Mouse (Mus musculus): ENCODE measurements at regions not wholly inside any gene's neighbourhood (a gene's known extent, or its start where the extent isn't known, plus 50 kb on each side); places are given as distances from the start of the nearest gene placed in this dataset.

GRCm38 (mm10) chr2:55228131-55228797 is 207.5 kb upstream of the Kcnj3 start:
- Histone ChIP-seq H3K4me2 (ENCODE audit: insufficient read depth, low read depth, poor library complexity, severe bottlenecking) (no peak overlapping the region), H3K4me1 (ENCODE audit: control insufficient read depth in 1 of 2, insufficient read depth in 2 of 2) (no peaks in the 10 kb centered on the region), H3K9me3 (replicated peaks; ENCODE audit: low read length) (peaks cover 9% of the 10 kb centered on the region), H3K4me3 (replicated peaks in 1 of 3; ENCODE audit: low read depth in 2 of 3, low read length in 2 of 3, poor library complexity in 1 of 3) (no peak overlapping the region), H3K9ac (ENCODE audit: insufficient read depth, low read depth) (no peak overlapping the region), H3K79me2 (replicated peaks; ENCODE audit: control insufficient read depth, extremely low read depth, insufficient read depth, poor library complexity, severe bottlenecking) (no peaks in the 10 kb centered on the region), H3K27ac (ENCODE audit: insufficient read depth, low read depth) (no peak overlapping the region), H3K36me3 (replicated peaks in 1 of 2; ENCODE audit: control insufficient read depth in 1 of 2, insufficient read depth in 1 of 2, low read length in 1 of 2) (no peaks in the 10 kb centered on the region), H3K27me3 (replicated peaks) (no peaks in the 10 kb centered on the region)
- TF ChIP-seq SMC3 (IDR thresholded peaks at IDR 0.05; ENCODE audit: low read depth, low read length) (no peak), POLR2A (IDR thresholded peaks at IDR 0.05; ENCODE audit: low read depth, low read length) (no peak), ZNF384 (IDR thresholded peaks at IDR 0.05; ENCODE audit: low read depth, low read length) (no peak), EP300 (IDR thresholded peaks at IDR 0.05; ENCODE audit: low read length) (no peak)
- dilution Hi-C loops (cut with MboI; ENCODE audit: extremely low pct_ligation_motif_present, extremely low pct_unique_long_range_greater_than_20kb, low sequenced_read_pairs) = no loop called here
- DNase-seq (ENCODE audit: extremely low read depth) = no peak
- in situ Hi-C loops (cut with MboI; ENCODE audit: low pct_ligation_motif_present, low pct_unique_long_range_greater_than_20kb, low sequenced_read_pairs) = no loop called here

- H3K4me1 ChIP-seq (ENCODE audit: control insufficient read depth in 1 of 2, insufficient read depth in 2 of 2) = no peaks in the 10 kb centered on the region
- no peaks in the 10 kb centered on the region for H3K79me2 ChIP-seq (replicated peaks; ENCODE audit: control insufficient read depth, extremely low read depth, insufficient read depth, poor library complexity, severe bottlenecking)
- no peak overlapping the region for H3K4me2 ChIP-seq (ENCODE audit: insufficient read depth, low read depth, poor library complexity, severe bottlenecking)
- in situ Hi-C loops (cut with MboI; ENCODE audit: low pct_ligation_motif_present, low pct_unique_long_range_greater_than_20kb, low sequenced_read_pairs) = no loop called here
- H3K9ac ChIP-seq (ENCODE audit: insufficient read depth, low read depth) = no peak overlapping the region
- peaks cover 11% of the 10 kb centered on the region for H3K9me3 ChIP-seq (replicated peaks; ENCODE audit: low read length)
- dilution Hi-C loops (cut with MboI; ENCODE audit: extremely low pct_ligation_motif_present, extremely low pct_unique_long_range_greater_than_20kb, low sequenced_read_pairs) = no loop called here
- TF ChIP-seq ETS1 (conservative IDR thresholded peaks at IDR 0.05; ENCODE audit: low read depth, low read length) = no peak
- TF ChIP-seq UBTF (IDR thresholded peaks at IDR 0.05; ENCODE audit: low read depth, low read length) = no peak
- no peak for TF ChIP-seq E2F4 (IDR thresholded peaks at IDR 0.05; ENCODE audit: insufficient replicate concordance, low read depth, low read length)
- no peak for TF ChIP-seq PAX5 (IDR thresholded peaks at IDR 0.05; ENCODE audit: low read length)
- no peak for TF ChIP-seq MAZ (IDR thresholded peaks at IDR 0.05; ENCODE audit: low read depth, low read length)
- TF ChIP-seq POLR2AphosphoS2 (IDR thresholded peaks at IDR 0.05; ENCODE audit: low read depth, low read length) = no peak
- TF ChIP-seq ZNF384 (IDR thresholded peaks at IDR 0.05; ENCODE audit: low read depth, low read length) = no peak
- no peak for TF ChIP-seq NELFE (IDR thresholded peaks at IDR 0.05; ENCODE audit: low read depth, low read length)
- TF ChIP-seq NRF1 (IDR thresholded peaks at IDR 0.05; ENCODE audit: low read depth, low read length) = no peak
- TF ChIP-seq TCF12 (IDR thresholded peaks at IDR 0.05; ENCODE audit: low read depth, low read length) = no peak
- TF ChIP-seq MAFK (IDR thresholded peaks at IDR 0.05; ENCODE audit: insufficient replicate concordance, low read length) = no peak
- TF ChIP-seq TBP (conservative IDR thresholded peaks at IDR 0.05; ENCODE audit: low read depth, low read length) = no peak
- TF ChIP-seq HCFC1 (IDR thresholded peaks at IDR 0.05; ENCODE audit: low read depth, low read length) = no peak
- TF ChIP-seq IRF4 (IDR thresholded peaks at IDR 0.05; ENCODE audit: low read depth, low read length) = no peak
- TF ChIP-seq KAT2A (IDR thresholded peaks at IDR 0.05; ENCODE audit: insufficient replicate concordance, low read length) = no peak
- TF ChIP-seq RAD21 (IDR thresholded peaks at IDR 0.05; ENCODE audit: low read depth, low read length) = no peak
- TF ChIP-seq CTCF (conservative IDR thresholded peaks at IDR 0.05 in 1 of 2, IDR thresholded peaks at IDR 0.05 in 1 of 2; ENCODE audit: low read depth in 2 of 2, low read length in 2 of 2) = no peak
- TF ChIP-seq SMC3 (IDR thresholded peaks at IDR 0.05; ENCODE audit: low read depth, low read length) = no peak
- TF ChIP-seq MXI1 (IDR thresholded peaks at IDR 0.05; ENCODE audit: low read depth, low read length) = no peak
- H3K36me3 ChIP-seq (replicated peaks in 1 of 2; ENCODE audit: control insufficient read depth in 1 of 2, insufficient read depth in 1 of 2, low read length in 1 of 2) = no peaks in the 10 kb centered on the region
- H3K4me3 ChIP-seq (replicated peaks in 1 of 3; ENCODE audit: low read depth in 2 of 3, low read length in 2 of 3, poor library complexity in 1 of 3) = no peak overlapping the region
- DNase-seq (ENCODE audit: extremely low read depth) = no peak
- H3K27me3 ChIP-seq (replicated peaks) = no peaks in the 10 kb centered on the region
- no peak overlapping the region for H3K27ac ChIP-seq (ENCODE audit: insufficient read depth, low read depth)
Measured at GRCm38 (mm10) chr2:55231841-55232240, 203.9 kb upstream of the Kcnj3 start.

All from CH12.LX (cell line).